Mouse (Mus musculus) ES-E14 (cell line): ENCODE results near the gene Irak2.

Experiments
- ZC3H11A ChIP-seq: IDR thresholded peaks from 2 replicates; pipeline ENCODE4 v1.6.1; 2012; ENCODE audit warnings: low read depth, mild to moderate bottlenecking, inconsistent platforms, low read length, borderline replicate concordance
- ZNF384 ChIP-seq: IDR thresholded peaks from 2 replicates; pipeline ENCODE4 v1.6.1; 2012; ENCODE audit warnings: low read depth, low read length, inconsistent platforms

- TF ChIP-seq ZNF384 (no peak), ZC3H11A (no peak)
Measured at GRCm38 (mm10) chr6:113624989-113625770, 13.1 kb upstream of the Irak2 start.
